Mouse (Mus musculus) heart, adult 2 months (tissue): ENCODE data around the gene 4933406M09Rik. TPM values are rescaled to one million over a fixed set of nuclear protein-coding genes. Genes with fewer than 3 reads are reported as not detected.

ENCODE experiments used
- DNase-seq, 2 experiments: peaks; one replicate each; pipeline ENCODE4 v3.0.0; 2021
- H3K27ac ChIP-seq: fragments of 200-600 bp; 2 replicates; pipeline ENCODE4 v1.8.1; 2022
- H3K27me3 ChIP-seq: fragments of 200-500 bp; 2 replicates; pipeline ENCODE4 v1.6.1; 2012; ENCODE audit warnings: mild to moderate bottlenecking, low read length, inconsistent platforms, mixed read lengths; ENCODE audit not compliant: control insufficient read depth, insufficient read depth
- H3K36me3 ChIP-seq: fragments of 200-500 bp; 2 replicates; pipeline ENCODE4 v1.6.1; 2012; ENCODE audit warnings: low read length, inconsistent platforms; ENCODE audit not compliant: control insufficient read depth, insufficient read depth
- H3K4me1 ChIP-seq: fragments of 200-500 bp; 2 replicates; pipeline ENCODE4 v1.6.1; 2011; ENCODE audit warnings: low read length; ENCODE audit not compliant: control insufficient read depth, insufficient read depth
- H3K4me3 ChIP-seq: fragments of 200-600 bp; 2 replicates; pipeline ENCODE4 v1.8.1; 2022
- H3K79me2 ChIP-seq: fragments of 200-500 bp; replicated peaks from 2 replicates; pipeline ENCODE4 v1.6.1; 2012; ENCODE audit warnings: mild to moderate bottlenecking, inconsistent platforms, low read length, moderate library complexity, mixed read lengths; ENCODE audit not compliant: control insufficient read depth, insufficient read depth
- H3K9ac ChIP-seq: fragments of 200-500 bp; 2 replicates; pipeline ENCODE4 v1.6.1; 2012; ENCODE audit warnings: low read depth, mild to moderate bottlenecking, control low read depth, inconsistent platforms, low read length, mixed read lengths
- CTCF ChIP-seq: fragments of 200-600 bp; IDR thresholded peaks from 2 replicates; pipeline ENCODE4 v1.8.1; 2022; ENCODE audit warnings: antibody characterized with exemption, mild to moderate bottlenecking, moderate library complexity
- EP300 ChIP-seq: fragments of 200-500 bp; IDR thresholded peaks from 2 replicates; pipeline ENCODE4 v1.6.1; 2011; ENCODE audit warnings: low read depth, low read length, control low read depth; ENCODE audit not compliant: insufficient read depth
- POLR2A ChIP-seq: fragments of 200-500 bp; IDR thresholded peaks from 2 replicates; pipeline ENCODE4 v1.6.1; 2011; ENCODE audit warnings: mild to moderate bottlenecking, low read depth, low read length, control low read depth; ENCODE audit not compliant: insufficient read depth
- WGBS: fragments of 180-500 bp; shearing (Covaris S2); methylation state at CpG from one replicate; pipeline ENCODE4 v1.1.7; 2018; 5-methylcytosine and 5-hydroxymethylcytosine counted together
- intact Hi-C: fragments of 180-260 bp; cut with DNase I; formaldehyde crosslinking; loops from one replicate; pipeline ENCODE4 v1.15.1; 2025
- polyA plus RNA-seq: library from polyadenylated mRNA; depleted of rRNA; stranded (reverse); fragments of >200 nt; gene quantifications from 2 replicates; pipeline ENCODE4 v1.2.3, GENCODE M21; 2012
- total RNA-seq, 2 experiments: library from RNA; stranded (reverse); gene quantifications; 2 replicates each; pipeline ENCODE4 v1.2.3; 2021

Gene 4933406M09Rik
- total and polyA plus RNA-seq, 3 experiments, result not detected

- WGBS, result 90% methylated on average over 8 of the region's 8 CpGs
- Histone ChIP-seq H3K79me2 (no peaks in the 10 kb centered on the region), H3K4me1 (no peaks in the 10 kb centered on the region), H3K36me3 (no peaks in the 10 kb centered on the region), H3K9ac (no peak overlapping the region), H3K27ac (no peak overlapping the region), H3K27me3 (no peaks in the 10 kb centered on the region), H3K4me3 (no peak overlapping the region)
- no peak for DNase-seq
- intact Hi-C loops, result no loop called here
- TF ChIP-seq POLR2A, result no peak
- no peak for TF ChIP-seq EP300
- no peak for TF ChIP-seq CTCF
Observed at GRCm38 (mm10) chr1:134408080-134408479, 22.3 kb downstream of the 4933406M09Rik start.

DNA sequence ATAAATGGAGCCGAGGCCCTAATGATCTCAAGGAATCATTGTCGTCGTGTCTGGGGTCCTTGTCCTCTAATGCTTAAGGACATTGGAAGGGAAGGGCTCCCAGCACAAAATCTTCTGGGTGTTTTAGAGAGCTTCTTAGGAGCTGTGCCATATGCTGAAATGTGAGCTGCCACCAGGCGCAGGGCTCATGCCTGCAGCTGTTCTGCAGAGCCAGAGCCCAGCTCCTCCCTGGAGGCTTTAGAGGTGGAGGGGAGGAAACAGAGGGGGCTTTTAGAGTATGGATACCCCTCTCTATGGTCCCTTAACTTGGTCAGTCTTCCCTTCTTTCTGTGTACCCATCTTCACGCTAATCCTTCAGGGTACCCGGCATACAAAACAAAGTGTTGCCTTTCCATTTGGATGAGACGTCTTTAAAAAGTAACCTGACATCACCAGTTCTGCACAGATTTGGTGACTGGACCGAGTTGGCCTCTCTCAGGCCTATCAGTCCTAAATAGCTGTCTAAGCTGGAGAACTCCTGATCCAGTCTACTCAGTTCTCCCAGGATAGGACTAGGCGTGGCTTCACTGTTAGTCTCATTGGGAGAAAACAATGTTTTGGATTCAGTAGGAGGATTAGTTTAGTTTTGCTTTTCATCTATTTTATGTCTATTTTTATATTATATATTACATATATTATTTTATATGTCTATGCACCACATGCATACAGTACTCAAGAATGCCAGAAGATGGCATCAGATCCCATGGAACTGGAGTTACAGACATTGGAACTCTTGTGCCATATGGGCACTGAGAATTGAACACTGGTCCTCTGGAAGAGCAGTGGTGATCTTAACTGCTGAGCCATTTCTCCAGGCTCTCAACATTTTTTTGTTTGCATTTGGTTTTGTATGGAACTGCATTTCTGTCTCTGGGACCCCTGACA is 26.2 kb downstream of the 4933406M09Rik start:
- TF ChIP-seq EP300 (no peak), CTCF (peak; percentile 24; the same call in 1 of the 2 replicates), POLR2A (no peak)
- peaks cover 3% of the 10 kb centered on the region for H3K4me1 ChIP-seq
- intact Hi-C loops, result no loop called here
- H3K79me2 ChIP-seq, result peaks cover 1% of the 10 kb centered on the region; the same call in 1 of the 2 replicates
- no peak overlapping the region for H3K27ac ChIP-seq
- no peak overlapping the region for H3K9ac ChIP-seq
- no peak overlapping the region for H3K4me3 ChIP-seq
- DNase-seq, result no peak
- no peaks in the 10 kb centered on the region for H3K27me3 ChIP-seq
- 94% methylated on average over 9 of the region's 9 CpGs for WGBS
- peaks cover 4% of the 10 kb centered on the region for H3K36me3 ChIP-seq

DNA sequence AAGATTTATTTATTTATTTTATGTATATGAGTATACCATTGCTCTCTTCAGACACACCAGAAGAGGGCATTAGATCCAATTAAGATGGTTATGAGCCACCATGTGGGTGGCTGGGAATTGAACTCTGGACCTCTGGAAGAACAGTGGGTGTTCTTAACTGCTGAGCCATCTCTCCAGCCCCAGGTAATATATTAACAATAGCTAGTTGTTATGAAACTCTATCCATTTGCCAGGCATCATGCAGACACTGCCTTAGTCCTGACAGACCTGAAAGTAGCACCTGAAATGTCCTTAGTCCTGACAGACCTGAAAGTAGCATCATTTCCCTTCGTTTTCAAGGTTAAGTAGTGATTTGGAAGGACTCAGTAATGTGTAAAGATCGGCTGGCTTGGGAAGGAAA is 28.3 kb downstream of the 4933406M09Rik start:
- H3K27me3 ChIP-seq, result no peaks in the 10 kb centered on the region
- 42% methylated on average over 2 of the region's 2 CpGs for WGBS
- peaks cover 18% of the 10 kb centered on the region for H3K36me3 ChIP-seq
- DNase-seq, result no peak
- TF ChIP-seq CTCF (no peak), POLR2A (no peak), EP300 (no peak)
- intact Hi-C loops, result loop anchor here (2.0 kb wide), 1 partner anchor 45 kb away; no protein-coding TSS in a partner anchor
- no peak overlapping the region for H3K9ac ChIP-seq
- no peak overlapping the region for H3K4me3 ChIP-seq
- peaks cover 1% of the 10 kb centered on the region; the same call in 1 of the 2 replicates for H3K79me2 ChIP-seq
- peaks cover 7% of the 10 kb centered on the region for H3K4me1 ChIP-seq
- peak overlapping the region; percentile 99; the same call in 1 of the 2 replicates for H3K27ac ChIP-seq

DNA sequence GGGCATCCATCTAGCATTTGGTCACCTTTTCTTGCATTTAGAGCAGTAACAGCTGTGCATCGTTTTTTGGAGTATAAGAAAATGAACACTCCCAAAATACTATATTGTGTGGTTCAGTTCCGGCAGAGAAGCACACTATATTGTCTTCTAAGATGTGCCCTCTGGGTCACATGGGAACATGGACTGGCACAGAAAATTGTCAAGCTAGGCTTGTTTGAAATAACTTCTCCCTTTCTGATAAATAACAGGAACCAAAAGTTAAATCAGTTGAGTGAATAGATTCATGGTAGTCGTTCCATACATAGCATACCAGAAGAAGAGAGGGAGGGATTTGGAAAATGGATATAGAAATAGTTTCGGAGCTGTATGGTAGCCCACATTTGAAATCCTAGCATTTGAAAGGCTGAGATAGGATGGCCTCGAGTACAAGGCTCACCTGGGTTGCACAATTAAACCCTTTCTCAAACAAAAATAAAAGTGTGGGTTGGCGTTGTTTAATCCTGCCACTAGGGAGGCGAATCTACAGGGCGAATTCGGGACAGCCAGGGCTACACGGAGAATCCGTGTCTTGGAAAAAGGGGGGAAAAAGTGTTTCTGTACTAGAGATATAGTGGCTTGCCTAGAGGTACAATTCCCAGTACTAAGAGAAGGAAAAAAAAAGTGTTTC is 28.9 kb downstream of the 4933406M09Rik start:
- H3K27me3 ChIP-seq, result no peaks in the 10 kb centered on the region
- H3K79me2 ChIP-seq, result peaks cover 1% of the 10 kb centered on the region
- DNase-seq, result no peak
- H3K4me3 ChIP-seq, result peak overlapping the region; percentile 97
- peak overlapping the region; percentile 99 for H3K27ac ChIP-seq
- TF ChIP-seq POLR2A (no peak), EP300 (no peak), CTCF (peak; percentile 42)
- 10% methylated on average over 11 of the region's 11 CpGs for WGBS
- peaks cover 10% of the 10 kb centered on the region for H3K4me1 ChIP-seq
- H3K36me3 ChIP-seq, result peaks cover 24% of the 10 kb centered on the region
- intact Hi-C loops, result loop anchor here (2.0 to 5.0 kb wide), 3 partner anchors 32 to 78 kb away; partner anchors contain the start of gene Rabif
- peak overlapping the region; percentile 39 for H3K9ac ChIP-seq

DNA sequence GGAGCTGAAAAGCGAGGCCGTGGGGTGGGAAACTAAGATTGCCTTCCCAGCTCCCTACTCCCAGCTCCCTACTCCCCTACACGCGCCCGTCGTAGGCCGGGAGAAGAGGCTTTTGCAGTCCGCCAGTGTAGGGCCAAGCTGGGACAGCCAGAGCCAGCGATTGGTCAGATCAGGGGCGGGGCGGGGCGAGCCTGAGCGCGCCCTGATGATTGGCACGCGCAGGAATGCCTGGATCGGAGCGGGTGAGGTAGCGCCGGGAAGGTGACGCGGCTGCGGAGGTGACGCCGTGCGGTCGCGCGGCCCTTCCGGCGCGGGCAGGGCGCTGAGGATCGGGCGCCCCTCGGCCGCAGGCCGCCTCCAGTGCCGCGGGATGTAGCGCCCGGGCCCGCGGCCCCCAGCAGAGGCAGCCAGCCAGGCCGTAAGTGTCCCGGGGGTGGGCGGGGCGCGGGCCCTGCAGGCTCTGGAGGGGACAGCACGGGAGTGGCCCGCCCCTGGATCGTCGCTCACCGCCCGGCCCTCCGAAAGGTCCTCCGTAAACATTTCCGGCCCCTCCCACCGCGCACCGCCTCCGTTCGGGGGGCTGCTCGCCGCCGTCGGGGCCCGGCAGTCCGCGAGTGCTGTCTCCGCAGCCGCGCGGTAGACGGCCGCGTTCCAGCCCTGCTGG is 29.6 kb downstream of the 4933406M09Rik start, which contains the start of gene Adipor1:
TSS of gene Adipor1 (plus strand) at position 211 of the 664 bp plus-strand sequence.
- no peak for TF ChIP-seq EP300
- peak; percentile 90 for TF ChIP-seq POLR2A
- peak; percentile 27; the same call in 1 of the 2 replicates for TF ChIP-seq CTCF
- Histone ChIP-seq H3K4me1 (peaks cover 14% of the 10 kb centered on the region), H3K27me3 (no peaks in the 10 kb centered on the region), H3K79me2 (peaks cover 2% of the 10 kb centered on the region), H3K9ac (peak within 1 kb of the TSS; percentile 79), H3K4me3 (peak within 1 kb of the TSS; percentile 97), H3K36me3 (peaks cover 27% of the 10 kb centered on the region), H3K27ac (peak within 1 kb of the TSS; percentile 99)
- DNase-seq, result peak; percentile 97 to 99
- intact Hi-C loops, result loop anchor here (2.0 to 5.0 kb wide), 3 partner anchors 33 to 77 kb away; partner anchors contain the start of gene Rabif
- WGBS, result under 1% methylated on average over 73 of the region's 77 CpGs
